Mouse (Mus musculus): ENCODE data around the gene Dpep2nb. TPM values are rescaled to one million over a fixed set of nuclear protein-coding genes. Genes with fewer than 3 reads are reported as not detected.

The Dpep2nb gene
- polyA plus RNA-seq, 1 experiment: 0.07 TPM

GRCm38 (mm10) chr8:105961536-105961935, 44.2 kb downstream of the Dpep2nb start:
- no peak for DNase-seq (ENCODE audit: low spot score)

GRCm38 (mm10) chr8:105961101-105961500, 44.7 kb downstream of the Dpep2nb start:
- no peak for DNase-seq (ENCODE audit: low spot score)

DNA sequence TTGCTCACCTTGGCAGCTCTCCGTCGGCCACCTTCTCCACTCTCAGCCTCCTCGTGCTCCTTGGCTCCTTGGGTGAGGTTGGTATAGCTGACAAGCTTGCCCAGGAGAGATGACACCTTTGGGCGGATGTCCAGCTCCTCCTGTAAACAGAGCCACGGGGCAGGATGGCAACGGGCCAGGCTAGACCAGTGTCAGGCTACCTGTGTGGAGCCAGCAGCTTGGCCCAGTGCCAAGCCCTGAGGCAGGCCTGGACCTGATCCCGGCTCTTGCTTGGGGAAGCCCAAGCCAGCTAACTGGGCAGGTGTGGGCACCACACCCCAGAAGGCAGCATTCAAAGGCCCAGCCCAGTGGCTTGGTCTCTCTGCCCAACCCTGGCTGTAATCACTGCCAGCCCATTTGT, 46.4 kb downstream of the Dpep2nb start:
- DNase-seq (ENCODE audit: low spot score): peak; percentile 83

GRCm38 (mm10) chr8:105957813-105958212, 48.0 kb downstream of the Dpep2nb start:
- DNase-seq (ENCODE audit: low spot score): no peak

DNA sequence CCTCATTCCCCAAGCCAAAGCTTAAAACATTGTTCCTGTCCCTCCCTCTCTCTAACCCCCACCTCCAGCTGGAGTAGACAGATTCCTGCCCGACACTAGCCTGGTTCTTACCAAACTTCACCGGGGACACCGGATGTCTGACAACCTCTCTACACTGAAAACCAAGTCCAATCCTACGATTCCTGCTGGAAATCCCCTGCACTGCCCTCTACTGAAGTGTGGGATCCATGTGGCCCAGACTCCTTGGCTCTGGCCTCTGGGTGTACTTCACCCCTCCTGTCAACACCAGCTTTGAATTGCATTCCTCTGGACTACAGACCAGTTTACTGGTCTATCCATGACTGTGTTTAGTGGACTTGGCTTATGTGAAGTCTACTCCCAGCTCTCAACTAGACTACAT, 49.2 kb downstream of the Dpep2nb start:
- DNase-seq (ENCODE audit: low spot score): no peak

GRCm38 (mm10) chr8:105951057-105951659, 54.6 kb downstream of the Dpep2nb start:
- no peak for DNase-seq (ENCODE audit: low spot score)

GRCm38 (mm10) chr8:105949350-105949749, 56.4 kb downstream of the Dpep2nb start:
- no peak for DNase-seq (ENCODE audit: low spot score)

Other genes starting within 250 kb of the Dpep2nb start
- 5.2 and 5.9 TPM in 2 replicates for gene Gfod2, start 247.3 kb downstream of the Dpep2nb start, polyA plus RNA-seq (2012; rRNA removed)
- gene Ranbp10, start 178.6 kb downstream of the Dpep2nb start, polyA plus RNA-seq (2012; rRNA removed): 17.7 and 18.2 TPM in 2 replicates
- not detected in 2 replicates for gene Tsnaxip1, start 178.2 kb downstream of the Dpep2nb start, polyA plus RNA-seq (2012; rRNA removed)
- gene Cenpt, start 152.7 kb downstream of the Dpep2nb start, polyA plus RNA-seq (2012; rRNA removed): 14.5 and 21.2 TPM in 2 replicates
- 42.2 and 44.4 TPM in 2 replicates for gene Thap11, start 150.8 kb downstream of the Dpep2nb start, polyA plus RNA-seq (2012; rRNA removed)
- 79.8 and 95.3 TPM in 2 replicates for gene Nutf2, start 145.4 kb downstream of the Dpep2nb start, polyA plus RNA-seq (2012; rRNA removed)
- 38.1 and 44.6 TPM in 2 replicates for gene Edc4, start 125.1 kb downstream of the Dpep2nb start, polyA plus RNA-seq (2012; rRNA removed)
- gene Nrn1l, start 112.4 kb downstream of the Dpep2nb start, polyA plus RNA-seq (2012; rRNA removed): 1.9 and 2.0 TPM in 2 replicates
- 30.0 and 32.6 TPM in 2 replicates for gene Pskh1, start 105.5 kb downstream of the Dpep2nb start, polyA plus RNA-seq (2012; rRNA removed)
- gene Ctrl, start 72.1 kb downstream of the Dpep2nb start, polyA plus RNA-seq (2012; rRNA removed): 1.4 and 1.8 TPM in 2 replicates
- 82.8 and 98.7 TPM in 2 replicates for gene Psmb10, start 67.5 kb downstream of the Dpep2nb start, polyA plus RNA-seq (2012; rRNA removed)
- gene Lcat, start 62.6 kb downstream of the Dpep2nb start, polyA plus RNA-seq (2012; rRNA removed): 3.7 and 5.2 TPM in 2 replicates
- gene Slc12a4, start 39.9 kb downstream of the Dpep2nb start, polyA plus RNA-seq (2012; rRNA removed): 64.3 and 69.6 TPM in 2 replicates
- 0.12 and 0.17 TPM in 2 replicates for gene Dpep3, start 26.5 kb downstream of the Dpep2nb start, polyA plus RNA-seq (2012; rRNA removed)
- gene Dus2, start 14.6 kb downstream of the Dpep2nb start, polyA plus RNA-seq (2012; rRNA removed): 16.6 and 19.3 TPM in 2 replicates
- gene Ddx28, start 5.9 kb upstream of the Dpep2nb start, polyA plus RNA-seq (2012; rRNA removed): 10.5 and 11.8 TPM in 2 replicates
- gene Nfatc3, start 52.9 kb upstream of the Dpep2nb start, polyA plus RNA-seq (2012; rRNA removed): 15.4 and 19.9 TPM in 2 replicates
- gene Esrp2, start 131.0 kb upstream of the Dpep2nb start, polyA plus RNA-seq (2012; rRNA removed): 57.5 and 70.1 TPM in 2 replicates
- 13.5 and 18.5 TPM in 2 replicates for gene Pla2g15, start 144.4 kb upstream of the Dpep2nb start, polyA plus RNA-seq (2012; rRNA removed)
- gene Slc7a6, start 162.9 kb upstream of the Dpep2nb start, polyA plus RNA-seq (2012; rRNA removed): 36.0 and 45.0 TPM in 2 replicates
- gene Slc7a6os, start 205.0 kb upstream of the Dpep2nb start, polyA plus RNA-seq (2012; rRNA removed): 25.8 and 26.3 TPM in 2 replicates
- gene Prmt7, start 205.0 kb upstream of the Dpep2nb start, polyA plus RNA-seq (2012; rRNA removed): 16.6 and 19.1 TPM in 2 replicates

Data from urinary bladder, adult 2 months (tissue).